Mouse (Mus musculus): ENCODE measurements at regions not wholly inside any gene's neighbourhood (a gene's known extent, or its start where the extent isn't known, plus 50 kb on each side); places are given as distances from the start of the nearest gene placed in this dataset.

- TF ChIP-seq CTCF (IDR thresholded peaks at IDR 0.05) (no peak), EP300 (IDR thresholded peaks at IDR 0.05) (no peak)
These were observed 90.3 kb downstream of the Pttg1 start for GRCm38 (mm10) chr11:43335668-43336265.

All from lung, postnatal 0 days (tissue).